Mouse (Mus musculus): ENCODE data around the gene Ddx42.

Ddx42 gene

GRCm38 (mm10) chr11:106291861-106292260, 75.1 kb downstream of the Ddx42 start:
- in situ Hi-C loops (cut with MboI; ENCODE audit: unreplicated experiment in 2 of 2): no loop called here

Data from v-Abl transformed pro-B cells (cell line).